Mouse (Mus musculus): Measurements from ENCODE around the gene Coro1a. TPM values are rescaled to one million over a fixed set of nuclear protein-coding genes. Genes with fewer than 3 reads are reported as not detected.

Gene Coro1a
- total RNA-seq, 4 experiments from 2014 or later, result 1.3 to 5.9 (median 3.1) TPM

Other genes with a start within 250 kb of the Coro1a start
- gene Atp2a1, start 244.7 kb downstream of the Coro1a start, total RNA-seq (2022), result over 10,000 TPM; 27,209 to 31,432 (median 30,252) TPM
- 10 to 100 TPM; 45.9 to 57.4 (median 49.0) TPM for gene Sh2b1, start 232.4 kb downstream of the Coro1a start, total RNA-seq (2022)
- gene Tufm, start 220.4 kb downstream of the Coro1a start, total RNA-seq (2022), result 100 to 1,000 TPM; 116 to 151 (median 137) TPM
- gene Atxn2l, start 204.3 kb downstream of the Coro1a start, total RNA-seq (2022), result 10 to 100 TPM; 25.4 to 32.4 (median 29.9) TPM
- 100 to 1,000 TPM; 151 to 172 (median 160) TPM for gene Eif3c, start 141.4 kb downstream of the Coro1a start, total RNA-seq (2022)
- under 1 TPM; 0.15 to 0.94 (median 0.29) TPM for gene Apobr, start 122.8 kb downstream of the Coro1a start, total RNA-seq (2022)
- gene Cln3, start 122.0 kb downstream of the Coro1a start, total RNA-seq (2022), result 10 to 100 TPM in 3 of 4 experiments, 1 to 10 TPM in 1; 9.0 to 14.7 (median 12.6) TPM
- not detected for gene Il27, start 112.8 kb downstream of the Coro1a start, total RNA-seq (2022)
- 1 to 10 TPM; 3.5 to 6.7 (median 4.7) TPM for gene Nupr1, start 76.9 kb downstream of the Coro1a start, total RNA-seq (2022)
- 10 to 100 TPM; 26.7 to 43.5 (median 34.7) TPM for gene Sgf29, start 58.5 kb downstream of the Coro1a start, total RNA-seq (2022)
- 10 to 100 TPM in 2 of 4 experiments, 1 to 10 TPM in 2; 5.9 to 17.4 (median 10.6) TPM for gene Sult1a1, start 31.4 kb downstream of the Coro1a start, total RNA-seq (2022)
- gene Bola2, start 12.4 kb downstream of the Coro1a start, total RNA-seq (2022), result 10 to 100 TPM; 31.9 to 44.1 (median 39.4) TPM
- gene Slx1b, start 12.0 kb downstream of the Coro1a start, total RNA-seq (2022), result 1 to 10 TPM; 2.3 to 2.8 (median 2.6) TPM
- gene Mapk3, start 51.8 kb upstream of the Coro1a start, total RNA-seq (2022), result 10 to 100 TPM; 16.2 to 20.6 (median 18.6) TPM
- under 1 TPM in 1 of 4 experiments, not detected in 3; 0.88 TPM for gene Gdpd3, start 58.5 kb upstream of the Coro1a start, total RNA-seq (2022)
- 100 to 1,000 TPM in 1 of 4 experiments, 10 to 100 TPM in 3; 91.2 to 105 (median 95.6) TPM for gene Ypel3, start 69.2 kb upstream of the Coro1a start, total RNA-seq (2022)
- gene Tbx6, start 73.7 kb upstream of the Coro1a start, total RNA-seq (2022), result under 1 TPM; 0.17 to 0.48 (median 0.40) TPM
- gene Ppp4c, start 84.7 kb upstream of the Coro1a start, total RNA-seq (2022), result 10 to 100 TPM; 23.1 to 26.0 (median 24.8) TPM
- 10 to 100 TPM; 49.5 to 78.2 (median 66.4) TPM for gene Fam57b, start 89.9 kb upstream of the Coro1a start, total RNA-seq (2022)
- gene 4930451I11Rik, start 123.9 kb upstream of the Coro1a start, total RNA-seq (2022), result not detected
- not detected for gene Doc2a, start 139.6 kb upstream of the Coro1a start, total RNA-seq (2022)
- gene Hirip3, start 154.2 kb upstream of the Coro1a start, total RNA-seq (2022), result 1 to 10 TPM; 4.1 to 9.6 (median 5.1) TPM
- gene Ino80e, start 154.6 kb upstream of the Coro1a start, total RNA-seq (2022), result 10 to 100 TPM in 3 of 4 experiments, 1 to 10 TPM in 1; 10.0 to 11.1 (median 10.5) TPM
- gene Taok2, start 176.9 kb upstream of the Coro1a start, total RNA-seq (2022), result 10 to 100 TPM; 18.6 to 20.9 (median 20.0) TPM
- 10 to 100 TPM in 3 of 4 experiments, 1 to 10 TPM in 1; 9.3 to 13.4 (median 12.0) TPM for gene Tmem219, start 215.1 kb upstream of the Coro1a start, total RNA-seq (2022)
- gene Kctd13, start 221.1 kb upstream of the Coro1a start, total RNA-seq (2022), result 1 to 10 TPM; 1.2 to 4.0 (median 2.7) TPM
- gene Asphd1, start 241.8 kb upstream of the Coro1a start, total RNA-seq (2022), result not detected
- gene Sez6l2, start 242.8 kb upstream of the Coro1a start, total RNA-seq (2022), result 1 to 10 TPM in 1 of 4 experiments, under 1 TPM in 3; 0.19 to 1.1 (median 0.51) TPM

All from gastrocnemius, adult 8-10 months (tissue).